Mouse (Mus musculus) forebrain, embryonic 13.5 days (tissue): ENCODE data around the gene Kalrn. TPM values are rescaled to one million over a fixed set of nuclear protein-coding genes. Genes with fewer than 3 reads are reported as not detected.

ENCODE experiments used
- ATAC-seq: fragments of 200-750 bp; cut with Nextera tagmentation; 2 replicates; pipeline ENCODE4 v1.8.0; 2017
- H3K27ac ChIP-seq: fragments of 300-500 bp; sonication (generic); 2 replicates; pipeline ENCODE4 v1.5.1; 2015; ENCODE audit warnings: inconsistent platforms, mild to moderate bottlenecking, moderate library complexity
- H3K27me3 ChIP-seq: fragments of 300-500 bp; sonication (generic); 2 replicates; pipeline ENCODE4 v1.6.1; 2015; ENCODE audit warnings: mild to moderate bottlenecking, inconsistent platforms
- H3K36me3 ChIP-seq: fragments of 300-500 bp; sonication (generic); 2 replicates; pipeline ENCODE4 v1.6.1; 2015; ENCODE audit warnings: mild to moderate bottlenecking, inconsistent platforms; ENCODE audit not compliant: poor library complexity, severe bottlenecking
- H3K4me1 ChIP-seq: fragments of 300-500 bp; sonication (generic); 2 replicates; pipeline ENCODE4 v1.6.1; 2015; ENCODE audit warnings: inconsistent platforms
- H3K4me2 ChIP-seq: fragments of 300-500 bp; sonication (generic); 2 replicates; pipeline ENCODE4 v1.6.1; 2015; ENCODE audit warnings: inconsistent platforms, mild to moderate bottlenecking, moderate library complexity
- H3K4me3 ChIP-seq: fragments of 300-500 bp; sonication (generic); 2 replicates; pipeline ENCODE4 v1.5.1; 2015; ENCODE audit warnings: mild to moderate bottlenecking, inconsistent platforms
- H3K9ac ChIP-seq: fragments of 300-500 bp; sonication (generic); 2 replicates; pipeline ENCODE4 v1.6.1; 2015; ENCODE audit warnings: mild to moderate bottlenecking, inconsistent platforms
- H3K9me3 ChIP-seq: fragments of 300-500 bp; sonication (generic); replicated peaks from 2 replicates; pipeline ENCODE4 v1.6.1; 2016; ENCODE audit warnings: inconsistent platforms
- WGBS: fragments of 180-500 bp; shearing (Covaris S2); methylation state at CpG from one replicate; pipeline ENCODE4 v1.1.7; 2015; 5-methylcytosine and 5-hydroxymethylcytosine counted together
- polyA plus RNA-seq: library from polyadenylated mRNA; unstranded; fragments of >200 nt; fragmentation: Nextera tagmentation; extraction: Ambion mirVana; gene quantifications from 2 replicates; pipeline ENCODE4 v1.2.1, GENCODE M21; 2015

Gene Kalrn
- polyA plus RNA-seq, 1 experiment from 2014 or later, result 31.5 TPM

- Histone ChIP-seq H3K4me2 (no peak overlapping the region), H3K27ac (no peak overlapping the region), H3K4me1 (peaks cover 15% of the 10 kb centered on the region), H3K9ac (no peak overlapping the region), H3K27me3 (no peaks in the 10 kb centered on the region), H3K4me3 (no peak overlapping the region), H3K36me3 (peaks cover 45% of the 10 kb centered on the region), H3K9me3 (no peaks in the 10 kb centered on the region)
- 90% methylated on average over 1 of the region's 1 CpGs for WGBS
- ATAC-seq, result no peak
Observed at GRCm38 (mm10) chr16:34302063-34302462, 271.3 kb downstream of the Kalrn start.

GRCm38 (mm10) chr16:34299226-34299625 lies 274.1 kb downstream of the Kalrn start:
- Histone ChIP-seq H3K9ac (no peak overlapping the region), H3K27ac (no peak overlapping the region), H3K36me3 (peaks cover 29% of the 10 kb centered on the region), H3K4me3 (no peak overlapping the region), H3K4me1 (peaks cover 15% of the 10 kb centered on the region), H3K4me2 (no peak overlapping the region), H3K9me3 (no peaks in the 10 kb centered on the region), H3K27me3 (no peaks in the 10 kb centered on the region)
- WGBS, result 86% methylated on average over 2 of the region's 2 CpGs
- ATAC-seq, result no peak

- Histone ChIP-seq H3K4me3 (no peak overlapping the region), H3K9ac (no peak overlapping the region), H3K4me1 (peaks cover 15% of the 10 kb centered on the region), H3K27ac (no peak overlapping the region), H3K9me3 (no peaks in the 10 kb centered on the region), H3K27me3 (no peaks in the 10 kb centered on the region), H3K36me3 (peaks cover 39% of the 10 kb centered on the region), H3K4me2 (no peak overlapping the region)
- ATAC-seq, result no peak
- 51% methylated on average over 5 of the region's 5 CpGs for WGBS
Observed at GRCm38 (mm10) chr16:34297911-34298682, 275.2 kb downstream of the Kalrn start.

GRCm38 (mm10) chr16:34294568-34294967 lies 278.8 kb downstream of the Kalrn start:
- H3K27ac ChIP-seq, result no peak overlapping the region
- H3K4me1 ChIP-seq, result peaks cover 18% of the 10 kb centered on the region
- peaks cover 47% of the 10 kb centered on the region for H3K36me3 ChIP-seq
- H3K9me3 ChIP-seq, result no peaks in the 10 kb centered on the region
- no peak overlapping the region for H3K4me3 ChIP-seq
- 85% methylated on average over 6 of the region's 6 CpGs for WGBS
- no peak for ATAC-seq
- no peak overlapping the region for H3K4me2 ChIP-seq
- no peaks in the 10 kb centered on the region for H3K27me3 ChIP-seq
- no peak overlapping the region for H3K9ac ChIP-seq

GRCm38 (mm10) chr16:34293675-34294074 lies 279.7 kb downstream of the Kalrn start:
- Histone ChIP-seq H3K27me3 (no peaks in the 10 kb centered on the region), H3K27ac (no peak overlapping the region), H3K9ac (no peak overlapping the region), H3K9me3 (no peaks in the 10 kb centered on the region), H3K4me1 (peaks cover 18% of the 10 kb centered on the region), H3K36me3 (peaks cover 39% of the 10 kb centered on the region), H3K4me3 (no peak overlapping the region), H3K4me2 (no peak overlapping the region)
- ATAC-seq, result no peak
- 94% methylated on average over 2 of the region's 2 CpGs for WGBS

GRCm38 (mm10) chr16:34289583-34289982 lies 283.7 kb downstream of the Kalrn start:
- 50% methylated on average over 7 of the region's 7 CpGs for WGBS
- no peaks in the 10 kb centered on the region for H3K9me3 ChIP-seq
- peaks cover 27% of the 10 kb centered on the region for H3K36me3 ChIP-seq
- H3K4me1 ChIP-seq, result 0 out of 2 replicates have a peak, but pooled peaks cover 9% of the 10 kb centered on the region
- H3K27me3 ChIP-seq, result no peaks in the 10 kb centered on the region
- no peak overlapping the region for H3K27ac ChIP-seq
- no peak for ATAC-seq
- no peak overlapping the region for H3K9ac ChIP-seq
- H3K4me3 ChIP-seq, result no peak overlapping the region
- H3K4me2 ChIP-seq, result no peak overlapping the region

- no peaks in the 10 kb centered on the region for H3K4me1 ChIP-seq
- 94% methylated on average over 8 of the region's 8 CpGs for WGBS
Observed at GRCm38 (mm10) chr16:34282026-34282425, 291.3 kb downstream of the Kalrn start.

GRCm38 (mm10) chr16:34279654-34280383 lies 293.5 kb downstream of the Kalrn start:
- no peaks in the 10 kb centered on the region for H3K9me3 ChIP-seq
- H3K9ac ChIP-seq, result no peak overlapping the region
- WGBS, result 83% methylated on average over 7 of the region's 7 CpGs
- H3K4me2 ChIP-seq, result no peak overlapping the region
- no peaks in the 10 kb centered on the region for H3K27me3 ChIP-seq
- no peaks in the 10 kb centered on the region for H3K4me1 ChIP-seq
- ATAC-seq, result peak; percentile 72; the same call in 1 of the 2 replicates
- no peak overlapping the region for H3K27ac ChIP-seq
- H3K36me3 ChIP-seq, result no peaks in the 10 kb centered on the region
- no peak overlapping the region for H3K4me3 ChIP-seq

More at GRCm38 (mm10) chr16:34282026-34282425, 291.3 kb downstream of the Kalrn start:
- H3K27ac ChIP-seq, result no peak overlapping the region
- H3K9me3 ChIP-seq, result no peaks in the 10 kb centered on the region
- no peak overlapping the region for H3K4me3 ChIP-seq
- H3K36me3 ChIP-seq, result no peaks in the 10 kb centered on the region
- no peak overlapping the region for H3K9ac ChIP-seq
- no peak overlapping the region for H3K4me2 ChIP-seq
- H3K27me3 ChIP-seq, result no peaks in the 10 kb centered on the region
- ATAC-seq, result no peak

GRCm38 (mm10) chr16:34278249-34278790 lies 295.0 kb downstream of the Kalrn start:
- H3K9me3 ChIP-seq, result no peaks in the 10 kb centered on the region
- WGBS, result 54% methylated on average over 4 of the region's 4 CpGs
- no peak overlapping the region for H3K9ac ChIP-seq
- no peak overlapping the region for H3K4me3 ChIP-seq
- ATAC-seq, result no peak
- H3K27ac ChIP-seq, result no peak overlapping the region
- H3K36me3 ChIP-seq, result no peaks in the 10 kb centered on the region
- H3K4me1 ChIP-seq, result no peaks in the 10 kb centered on the region
- H3K4me2 ChIP-seq, result no peak overlapping the region
- H3K27me3 ChIP-seq, result no peaks in the 10 kb centered on the region

- ATAC-seq, result no peak
Observed at GRCm38 (mm10) chr16:34274607-34275006, 298.7 kb downstream of the Kalrn start.

GRCm38 (mm10) chr16:34271476-34271875 lies 301.9 kb downstream of the Kalrn start:
- Histone ChIP-seq H3K27me3 (no peaks in the 10 kb centered on the region), H3K4me3 (no peak overlapping the region), H3K9me3 (no peaks in the 10 kb centered on the region), H3K4me1 (0 out of 2 replicates have a peak, but pooled peaks cover 5% of the 10 kb centered on the region), H3K9ac (no peak overlapping the region), H3K27ac (no peak overlapping the region), H3K4me2 (no peak overlapping the region), H3K36me3 (no peaks in the 10 kb centered on the region)
- 92% methylated on average over 5 of the region's 5 CpGs for WGBS
- no peak for ATAC-seq

More at GRCm38 (mm10) chr16:34274607-34275006, 298.7 kb downstream of the Kalrn start:
- no peak overlapping the region for H3K9ac ChIP-seq
- no peaks in the 10 kb centered on the region for H3K9me3 ChIP-seq
- no peak overlapping the region for H3K4me3 ChIP-seq
- H3K36me3 ChIP-seq, result no peaks in the 10 kb centered on the region
- H3K4me1 ChIP-seq, result 0 out of 2 replicates have a peak, but pooled peaks cover 2% of the 10 kb centered on the region
- H3K4me2 ChIP-seq, result no peak overlapping the region
- H3K27me3 ChIP-seq, result no peaks in the 10 kb centered on the region
- no peak overlapping the region for H3K27ac ChIP-seq

GRCm38 (mm10) chr16:34270681-34271080 lies 302.7 kb downstream of the Kalrn start:
- H3K4me2 ChIP-seq, result no peak overlapping the region
- no peaks in the 10 kb centered on the region for H3K27me3 ChIP-seq
- 0 out of 2 replicates have a peak, but pooled peaks cover 5% of the 10 kb centered on the region for H3K4me1 ChIP-seq
- no peaks in the 10 kb centered on the region for H3K9me3 ChIP-seq
- no peaks in the 10 kb centered on the region for H3K36me3 ChIP-seq
- 89% methylated on average over 2 of the region's 2 CpGs for WGBS
- no peak for ATAC-seq
- no peak overlapping the region for H3K9ac ChIP-seq
- no peak overlapping the region for H3K27ac ChIP-seq
- no peak overlapping the region for H3K4me3 ChIP-seq
